Mouse (Mus musculus) liver, embryonic 16.5 days (tissue): ENCODE data around the gene Lilrb4a. TPM values are rescaled to one million over a fixed set of nuclear protein-coding genes. Genes with fewer than 3 reads are reported as not detected.

Experiments
- ATAC-seq: fragments of 200-750 bp; cut with Nextera tagmentation; 2 replicates; pipeline ENCODE4 v1.8.0; 2017; ENCODE audit warnings: low read depth, mild to moderate bottlenecking, moderate number of reproducible peaks, moderate library complexity
- H3K27ac ChIP-seq: fragments of 300-500 bp; sonication (generic); 2 replicates; pipeline ENCODE4 v1.5.1; 2014; ENCODE audit warnings: mild to moderate bottlenecking, low read length
- H3K27me3 ChIP-seq: fragments of 300-500 bp; sonication (generic); 2 replicates; pipeline ENCODE4 v1.6.1; 2014; ENCODE audit warnings: low read depth, low read length, mixed read lengths; ENCODE audit not compliant: control insufficient read depth, insufficient read depth
- H3K36me3 ChIP-seq: fragments of 300-500 bp; sonication (generic); 2 replicates; pipeline ENCODE4 v1.6.1; 2014; ENCODE audit warnings: mild to moderate bottlenecking; ENCODE audit not compliant: control insufficient read depth, insufficient read depth
- H3K4me1 ChIP-seq: fragments of 300-500 bp; sonication (generic); 2 replicates; pipeline ENCODE4 v1.6.1; 2014; ENCODE audit warnings: low read depth, low read length, mixed read lengths; ENCODE audit not compliant: control insufficient read depth
- H3K4me2 ChIP-seq: fragments of 300-500 bp; sonication (generic); 2 replicates; pipeline ENCODE4 v1.6.1; 2014; ENCODE audit warnings: low read depth, low read length, mixed read lengths
- H3K4me3 ChIP-seq: fragments of 300-500 bp; sonication (generic); 2 replicates; pipeline ENCODE4 v1.5.1; 2014; ENCODE audit warnings: low read depth, mild to moderate bottlenecking, low read length
- H3K9ac ChIP-seq: fragments of 300-500 bp; sonication (generic); 2 replicates; pipeline ENCODE4 v1.6.1; 2014; ENCODE audit warnings: low read depth, low read length
- H3K9me3 ChIP-seq: fragments of 300-500 bp; sonication (generic); replicated peaks from 2 replicates; pipeline ENCODE4 v1.6.1; 2016; ENCODE audit warnings: low read length; ENCODE audit not compliant: control insufficient read depth
- WGBS: fragments of 180-500 bp; shearing (Covaris S2); extraction: QIAGEN DNeasy Blood & Tissue Kit; methylation state at CpG from one replicate; pipeline ENCODE4 v1.1.7; 2014; ENCODE audit not compliant: insufficient replicate concordance; 5-methylcytosine and 5-hydroxymethylcytosine counted together
- polyA plus RNA-seq: library from polyadenylated mRNA; unstranded; fragments of >200 nt; fragmentation: Nextera tagmentation; extraction: Ambion mirVana; gene quantifications from 2 replicates; pipeline ENCODE4 v1.2.1, GENCODE M21; 2015

Gene Lilrb4a
- polyA plus RNA-seq, 1 experiment from 2014 or later: 6.7 TPM

DNA sequence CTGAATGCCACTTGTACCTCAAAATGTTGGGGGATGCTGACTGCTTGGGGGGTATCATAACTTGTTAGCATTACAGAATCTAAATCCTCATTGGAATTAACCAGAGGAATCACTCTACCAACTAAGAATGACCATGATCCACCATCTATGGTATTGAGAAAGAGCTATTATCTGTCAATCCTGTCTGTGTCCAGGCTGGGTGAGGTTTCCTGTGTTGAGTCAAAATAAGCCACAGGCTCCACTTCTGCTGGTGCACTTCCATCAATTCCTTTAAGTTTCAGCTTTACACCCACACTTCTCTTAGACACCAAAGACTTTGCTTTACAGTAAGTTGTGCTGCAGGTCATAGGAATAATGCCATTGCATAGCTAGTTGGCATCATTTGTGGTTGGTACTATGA, 30.7 kb downstream of the Lilrb4a start:
- no peak for ATAC-seq
- H3K9ac ChIP-seq: no peak overlapping the region
- no peaks in the 10 kb centered on the region for H3K27me3 ChIP-seq
- H3K4me1 ChIP-seq: no peaks in the 10 kb centered on the region
- H3K36me3 ChIP-seq: no peaks in the 10 kb centered on the region
- H3K9me3 ChIP-seq: no peaks in the 10 kb centered on the region
- no peak overlapping the region for H3K4me2 ChIP-seq
- H3K4me3 ChIP-seq: no peak overlapping the region
- no peak overlapping the region for H3K27ac ChIP-seq

DNA sequence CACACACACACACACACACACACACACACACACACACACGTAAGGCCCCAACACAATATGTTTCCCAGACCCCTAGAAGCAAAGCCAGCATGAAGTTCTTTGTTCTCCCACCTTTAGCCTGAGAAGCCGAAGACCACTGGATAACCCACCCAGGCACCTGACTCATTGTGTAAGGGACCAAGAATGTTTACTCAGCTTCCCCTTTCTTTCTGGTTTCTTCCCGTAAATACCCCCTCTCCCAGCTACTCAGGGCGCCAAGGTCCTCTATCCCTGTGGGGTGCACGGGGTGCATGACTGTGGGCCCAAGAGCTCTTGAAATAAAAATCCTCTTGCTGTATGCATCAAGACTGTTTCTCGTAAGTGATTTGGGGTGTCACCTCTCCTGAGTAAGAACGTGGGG, 35.3 kb downstream of the Lilrb4a start:
- no peak overlapping the region for H3K4me2 ChIP-seq
- no peak overlapping the region for H3K27ac ChIP-seq
- WGBS: 44% methylated on average over 7 of the region's 7 CpGs
- H3K9ac ChIP-seq: no peak overlapping the region
- H3K36me3 ChIP-seq: no peaks in the 10 kb centered on the region
- H3K4me1 ChIP-seq: no peaks in the 10 kb centered on the region; the same call in 1 of the 2 replicates
- H3K4me3 ChIP-seq: no peak overlapping the region
- peak; percentile 48; the same call in 1 of the 2 replicates for ATAC-seq
- H3K27me3 ChIP-seq: no peaks in the 10 kb centered on the region
- H3K9me3 ChIP-seq: no peaks in the 10 kb centered on the region

DNA sequence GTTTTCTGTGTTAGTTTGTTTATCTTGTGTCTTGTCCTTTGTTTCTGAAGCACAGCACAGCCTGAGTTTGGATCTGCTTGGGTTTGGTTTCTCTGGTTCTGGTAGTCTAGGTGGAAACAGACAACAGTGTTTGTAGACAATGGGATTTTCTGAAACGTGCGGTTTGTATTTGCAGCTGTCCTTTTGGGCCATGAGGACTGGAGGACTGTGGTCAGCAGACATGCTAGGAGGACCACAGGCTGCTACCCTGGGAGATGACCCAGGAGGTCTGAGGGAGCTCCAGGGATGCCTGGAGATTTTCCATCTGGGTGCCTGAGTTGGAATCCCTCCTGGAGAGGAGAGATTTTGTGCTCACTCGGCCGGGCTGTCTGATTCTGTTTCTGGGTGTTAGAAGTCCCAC, 35.9 kb downstream of the Lilrb4a start:
- Histone ChIP-seq H3K4me1 (no peaks in the 10 kb centered on the region; the same call in 1 of the 2 replicates), H3K9me3 (no peaks in the 10 kb centered on the region), H3K27me3 (no peaks in the 10 kb centered on the region), H3K4me2 (no peak overlapping the region), H3K27ac (no peak overlapping the region), H3K4me3 (no peak overlapping the region), H3K36me3 (no peaks in the 10 kb centered on the region), H3K9ac (no peak overlapping the region)
- 54% methylated on average over 4 of the region's 4 CpGs for WGBS
- ATAC-seq: no peak

DNA sequence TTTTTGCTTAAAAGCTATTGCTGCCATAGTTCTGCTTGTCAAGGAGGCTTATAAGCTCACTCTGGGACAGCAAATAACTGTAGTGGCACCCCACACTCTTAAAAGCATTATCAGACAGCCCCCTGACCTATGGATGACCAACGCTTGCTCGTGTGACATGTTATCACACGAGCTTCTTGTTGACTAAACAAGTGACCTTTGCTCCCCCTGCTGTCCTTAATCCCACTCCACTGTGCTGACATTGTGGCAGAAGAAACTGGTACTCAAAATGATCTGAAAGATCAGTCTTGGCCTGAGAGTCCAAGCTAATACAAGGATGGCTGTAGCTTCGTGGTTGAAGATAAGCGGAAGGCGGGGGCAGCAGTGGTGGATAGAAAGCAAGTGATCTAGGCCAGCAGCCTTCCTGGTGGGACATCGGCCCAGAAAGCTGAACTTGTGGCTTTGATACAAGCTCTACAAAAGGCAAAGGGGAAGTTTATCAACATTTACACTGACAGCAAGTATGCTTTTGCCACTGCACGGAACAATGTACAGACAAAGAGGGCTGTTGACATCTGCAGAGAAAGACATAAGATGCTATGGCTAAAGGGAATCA, 38.2 kb downstream of the Lilrb4a start:
- Histone ChIP-seq H3K27ac (no peak overlapping the region), H3K4me1 (no peaks in the 10 kb centered on the region; the same call in 1 of the 2 replicates), H3K9ac (no peak overlapping the region), H3K4me3 (no peak overlapping the region), H3K4me2 (no peak overlapping the region), H3K9me3 (no peaks in the 10 kb centered on the region), H3K36me3 (no peaks in the 10 kb centered on the region), H3K27me3 (no peaks in the 10 kb centered on the region)
- WGBS: 12% methylated on average over 8 of the region's 8 CpGs
- ATAC-seq: no peak

DNA sequence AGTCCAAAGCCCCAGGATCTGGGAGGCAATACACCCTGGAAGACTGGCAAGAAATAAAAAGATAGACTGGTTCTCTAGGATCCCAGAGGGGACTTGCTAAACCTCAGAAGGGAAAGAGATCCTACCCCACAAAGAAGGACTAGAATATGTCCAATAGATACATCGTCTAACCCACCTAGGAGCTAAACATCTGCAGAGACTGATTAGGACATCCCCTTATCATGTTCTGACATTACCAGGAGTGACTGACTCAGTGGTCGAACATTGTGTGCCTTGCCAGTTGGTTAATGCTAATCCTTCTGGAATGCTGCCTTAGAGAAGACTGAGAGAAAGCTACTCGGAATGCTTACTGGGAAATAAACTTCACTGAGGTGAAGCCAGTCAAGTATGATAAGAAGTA, 38.7 kb downstream of the Lilrb4a start:
- Histone ChIP-seq H3K9me3 (no peaks in the 10 kb centered on the region), H3K4me3 (no peak overlapping the region), H3K27me3 (no peaks in the 10 kb centered on the region), H3K36me3 (no peaks in the 10 kb centered on the region), H3K4me1 (no peaks in the 10 kb centered on the region; the same call in 1 of the 2 replicates), H3K27ac (no peak overlapping the region), H3K9ac (no peak overlapping the region), H3K4me2 (no peak overlapping the region)
- ATAC-seq: no peak
- WGBS: 18% methylated on average over 3 of the region's 3 CpGs

DNA sequence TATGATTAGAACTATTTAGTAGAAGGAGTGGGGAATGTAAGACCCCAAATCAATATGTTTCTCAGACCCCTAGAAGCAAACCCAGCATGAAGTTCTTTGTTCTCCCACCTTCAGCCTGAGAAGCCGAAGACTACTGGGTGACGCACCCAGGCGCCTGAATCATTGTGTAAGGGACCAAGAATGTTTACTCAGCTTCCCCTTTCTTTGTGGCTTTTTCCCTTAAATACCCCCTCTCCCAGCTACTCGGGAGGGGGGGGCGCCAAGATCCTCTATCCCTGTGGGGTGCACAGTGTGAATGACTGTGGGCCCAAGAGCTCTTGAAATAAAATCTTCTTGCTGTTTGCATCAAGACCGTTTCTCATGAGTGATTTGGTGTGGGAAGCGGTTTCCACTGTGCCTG, 40.1 kb downstream of the Lilrb4a start:
- WGBS: 63% methylated on average over 7 of the region's 7 CpGs
- no peaks in the 10 kb centered on the region; the same call in 1 of the 2 replicates for H3K4me1 ChIP-seq
- H3K36me3 ChIP-seq: no peaks in the 10 kb centered on the region
- H3K9ac ChIP-seq: no peak overlapping the region
- H3K4me3 ChIP-seq: no peak overlapping the region
- H3K9me3 ChIP-seq: no peaks in the 10 kb centered on the region
- H3K27me3 ChIP-seq: no peaks in the 10 kb centered on the region
- no peak overlapping the region for H3K4me2 ChIP-seq
- peak; percentile 30; the same call in 1 of the 2 replicates for ATAC-seq
- H3K27ac ChIP-seq: no peak overlapping the region

Other genes with a start within 250 kb of the Lilrb4a start
- 0.91 and 1.5 TPM in 2 replicates for gene Gm49339, start 10.3 kb upstream of the Lilrb4a start, polyA plus RNA-seq
- 1.5 and 1.6 TPM in 2 replicates for gene Lilr4b, start 10.3 kb upstream of the Lilrb4a start, polyA plus RNA-seq
- gene Fam162b, start 99.6 kb downstream of the Lilrb4a start, polyA plus RNA-seq: not detected in 2 replicates
- 0.05 and 0.18 TPM in 2 replicates for gene Gprc6a, start 140.5 kb downstream of the Lilrb4a start, polyA plus RNA-seq
- gene Rfx6, start 186.8 kb downstream of the Lilrb4a start, polyA plus RNA-seq: not detected in 2 replicates